Mouse (Mus musculus) heart, postnatal 0 days (tissue): Measurements from ENCODE around the gene Cdh12. TPM values are rescaled to one million over a fixed set of nuclear protein-coding genes. Genes with fewer than 3 reads are reported as not detected.
A peak's percentile ranks its signal among the peaks of the same experiment; 100 is the strongest.
"Not testable (repeated sequence)": the region's sequence is repeated elsewhere in the genome, so short reads cannot be mapped to it uniquely, and the experiment has no call there.

ENCODE experiments used
- ATAC-seq: fragments of 200-750 bp; cut with Nextera tagmentation; 2 replicates; pipeline ENCODE4 v1.8.0; 2017; ENCODE audit warnings: low read depth, moderate number of reproducible peaks, moderate library complexity; ENCODE audit not compliant: insufficient read depth
- DNase-seq: peaks from one replicate; pipeline ENCODE4 v3.0.0-alpha.2; 2016; ENCODE audit warnings: low spot score
- H3K27ac ChIP-seq: fragments of 300-500 bp; sonication (generic); 2 replicates; pipeline ENCODE4 v1.5.1; 2014; ENCODE audit warnings: low read depth, mild to moderate bottlenecking
- H3K27me3 ChIP-seq: fragments of 300-500 bp; sonication (generic); 2 replicates; pipeline ENCODE4 v1.6.1; 2014; ENCODE audit warnings: low read length, mixed read lengths; ENCODE audit not compliant: control insufficient read depth, insufficient read depth
- H3K36me3 ChIP-seq: fragments of 300-500 bp; sonication (generic); replicated peaks from 2 replicates; pipeline ENCODE4 v1.6.1; 2014; ENCODE audit warnings: low read length, mixed read lengths; ENCODE audit not compliant: control insufficient read depth, insufficient read depth
- H3K4me1 ChIP-seq: fragments of 300-500 bp; sonication (generic); 2 replicates; pipeline ENCODE4 v1.6.1; 2014; ENCODE audit warnings: antibody characterized with exemption; ENCODE audit not compliant: control insufficient read depth, insufficient read depth
- H3K4me2 ChIP-seq: fragments of 300-500 bp; sonication (generic); 2 replicates; pipeline ENCODE4 v1.6.1; 2014; ENCODE audit warnings: low read depth, mild to moderate bottlenecking, low read length, moderate library complexity
- H3K4me3 ChIP-seq: fragments of 300-500 bp; sonication (generic); 2 replicates; pipeline ENCODE4 v1.5.1; 2014; ENCODE audit warnings: low read depth, low read length
- H3K9ac ChIP-seq: fragments of 300-500 bp; sonication (generic); replicated peaks from 2 replicates; pipeline ENCODE4 v1.6.1; 2014; ENCODE audit warnings: low read depth, low read length, mixed read lengths
- H3K9me3 ChIP-seq: fragments of 300-500 bp; sonication (generic); replicated peaks from 2 replicates; pipeline ENCODE4 v1.6.1; 2016; ENCODE audit warnings: low read length; ENCODE audit not compliant: control insufficient read depth
- CTCF ChIP-seq: IDR thresholded peaks from 2 replicates; pipeline ENCODE4 v1.5.1; 2016; ENCODE audit warnings: antibody characterized with exemption, control low read depth, low read depth
- EP300 ChIP-seq: IDR thresholded peaks from 2 replicates; pipeline ENCODE4 v1.6.1; 2016; ENCODE audit warnings: antibody characterized with exemption, low read depth
- WGBS: fragments of 180-500 bp; shearing (Covaris S2); extraction: QIAGEN DNeasy Blood & Tissue Kit; methylation state at CpG from one replicate; pipeline ENCODE4 v1.1.7; 2014; 5-methylcytosine and 5-hydroxymethylcytosine counted together
- polyA plus RNA-seq: library from polyadenylated mRNA; unstranded; fragments of >200 nt; fragmentation: Nextera tagmentation; extraction: Ambion mirVana; gene quantifications from 2 replicates; pipeline ENCODE4 v1.2.1, GENCODE M21; 2015
- total RNA-seq: library from RNA; depleted of rRNA; stranded (reverse); fragments of >200 nt; gene quantifications from 2 replicates; pipeline ENCODE4 v1.2.3, GENCODE M21; 2014; ENCODE audit warnings: low replicate concordance

Cdh12 gene
- total and polyA plus RNA-seq, 2 experiments from 2014 or later = 0.03 TPM; not detected in 1

GRCm38 (mm10) chr15:21375460-21375859, 926.4 kb downstream of the Cdh12 start:
- ATAC-seq = no peak
- no peak for DNase-seq
- Histone ChIP-seq H3K27me3 (no peaks in the 10 kb centered on the region), H3K4me2 (no peak overlapping the region), H3K9me3 (no peaks in the 10 kb centered on the region), H3K4me3 (no peak overlapping the region), H3K9ac (no peak overlapping the region), H3K27ac (no peak overlapping the region), H3K4me1 (no peaks in the 10 kb centered on the region), H3K36me3 (no peaks in the 10 kb centered on the region)
- 73% methylated on average over 5 of the region's 5 CpGs for WGBS
- no peak for TF ChIP-seq CTCF
- no peak for TF ChIP-seq EP300

DNA sequence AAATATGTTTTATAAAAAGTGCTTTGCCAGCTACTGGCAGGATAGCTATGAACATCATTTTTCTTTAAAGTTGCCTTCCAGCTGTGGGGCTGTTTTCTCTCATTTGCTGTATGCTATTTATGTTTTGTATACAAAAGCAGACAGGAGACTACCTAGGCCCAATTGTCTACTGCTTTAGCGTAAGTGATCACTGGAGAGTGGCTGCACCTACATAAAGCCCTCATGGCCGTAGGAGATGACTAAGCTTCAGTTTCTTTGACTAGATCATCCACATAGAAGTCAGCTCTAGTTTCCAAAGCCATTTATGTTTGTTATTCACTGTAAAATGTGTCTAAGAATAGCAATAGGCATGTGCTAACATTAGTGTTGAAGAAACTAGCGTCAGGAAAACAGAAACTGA, 926.8 kb downstream of the Cdh12 start:
- Histone ChIP-seq H3K27me3 (no peaks in the 10 kb centered on the region), H3K27ac (no peak overlapping the region), H3K36me3 (no peaks in the 10 kb centered on the region), H3K9ac (no peak overlapping the region), H3K4me2 (no peak overlapping the region), H3K4me1 (no peaks in the 10 kb centered on the region), H3K9me3 (no peaks in the 10 kb centered on the region), H3K4me3 (no peak overlapping the region)
- DNase-seq (no peak), ATAC-seq (no peak)
- TF ChIP-seq EP300 (no peak), CTCF (no peak)
- WGBS = 80% methylated on average over 3 of the region's 3 CpGs

- WGBS = 76% methylated on average over 14 of the region's 14 CpGs
Measured at GRCm38 (mm10) chr15:21391442-21391841, 942.4 kb downstream of the Cdh12 start.

DNA sequence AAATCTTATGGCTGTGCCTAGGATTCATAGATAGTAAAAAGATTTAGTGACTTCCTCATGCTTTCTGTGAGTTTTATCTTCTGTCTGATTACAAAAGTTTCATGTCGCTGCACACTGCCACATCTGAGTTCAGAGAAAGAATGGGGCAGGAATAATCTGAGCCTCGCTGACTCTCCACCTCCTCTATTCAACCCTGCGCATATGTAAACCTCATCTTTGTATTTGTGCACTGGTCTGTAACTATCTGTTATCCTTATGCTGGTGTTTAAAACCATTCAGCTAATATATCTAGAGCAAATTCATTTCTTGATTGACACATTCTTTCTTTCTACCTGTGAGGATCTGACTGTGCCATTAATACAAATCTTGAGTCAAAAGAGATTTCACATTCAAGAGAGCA, 944.0 kb downstream of the Cdh12 start:
- Histone ChIP-seq H3K36me3 (no peaks in the 10 kb centered on the region), H3K27ac (no peak overlapping the region), H3K4me1 (no peaks in the 10 kb centered on the region), H3K9ac (no peak overlapping the region), H3K4me3 (no peak overlapping the region), H3K27me3 (no peaks in the 10 kb centered on the region), H3K4me2 (no peak overlapping the region), H3K9me3 (no peaks in the 10 kb centered on the region)
- 78% methylated on average over 3 of the region's 3 CpGs for WGBS
- no peak for TF ChIP-seq CTCF
- no peak for TF ChIP-seq EP300
- DNase-seq (no peak), ATAC-seq (no peak)

More at GRCm38 (mm10) chr15:21391442-21391841, 942.4 kb downstream of the Cdh12 start:
- not testable (repeated sequence) for H3K27ac ChIP-seq, H3K36me3 ChIP-seq, H3K4me3 ChIP-seq, ATAC-seq, H3K27me3 ChIP-seq, DNase-seq, H3K4me2 ChIP-seq, H3K9me3 ChIP-seq, H3K4me1 ChIP-seq, H3K9ac ChIP-seq

GRCm38 (mm10) chr15:21405196-21405595, 956.1 kb downstream of the Cdh12 start:
- WGBS = 72% methylated on average over 6 of the region's 6 CpGs
- TF ChIP-seq CTCF (no peak), EP300 (no peak)
- Histone ChIP-seq H3K9ac (no peak overlapping the region), H3K4me3 (no peak overlapping the region), H3K4me2 (no peak overlapping the region), H3K27ac (no peak overlapping the region), H3K27me3 (no peaks in the 10 kb centered on the region), H3K4me1 (no peaks in the 10 kb centered on the region), H3K36me3 (no peaks in the 10 kb centered on the region), H3K9me3 (no peaks in the 10 kb centered on the region)
- ATAC-seq (no peak), DNase-seq (no peak)

DNA sequence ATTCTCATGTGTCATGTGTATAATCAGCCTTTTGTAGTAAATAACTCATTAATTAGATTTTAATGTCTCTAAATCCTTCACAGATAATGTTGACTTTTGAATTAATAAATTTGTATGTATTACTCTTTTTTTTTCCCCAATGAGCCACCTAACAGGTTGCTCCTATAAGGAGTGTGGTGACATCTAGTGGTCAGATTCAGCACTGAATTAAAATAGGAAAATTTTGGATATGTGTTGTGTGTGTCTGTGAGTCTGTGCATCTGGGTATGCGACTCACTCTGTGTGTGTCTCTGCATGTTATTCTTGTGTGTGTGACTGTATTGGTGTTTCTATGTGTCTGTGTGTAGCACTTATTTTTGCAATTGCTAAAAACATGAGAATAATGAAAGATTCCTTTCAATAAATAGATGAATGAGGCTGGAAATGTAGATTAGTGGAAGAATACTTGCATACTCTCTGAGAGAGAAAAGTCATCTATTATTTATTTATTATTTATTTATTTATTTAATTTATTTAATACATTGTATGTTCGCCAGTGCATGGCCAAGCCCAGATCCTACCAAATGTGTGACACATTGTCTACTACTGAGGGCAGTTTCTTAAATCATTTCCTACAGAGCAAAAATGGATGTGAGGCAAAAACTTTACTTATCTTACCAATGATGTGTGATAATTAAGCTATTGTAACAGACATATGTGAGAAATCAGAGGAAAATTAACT, 958.4 kb downstream of the Cdh12 start:
- H3K4me1 ChIP-seq = no peaks in the 10 kb centered on the region
- no peak overlapping the region for H3K4me3 ChIP-seq
- H3K36me3 ChIP-seq = no peaks in the 10 kb centered on the region
- no peak overlapping the region for H3K27ac ChIP-seq
- H3K9me3 ChIP-seq = no peaks in the 10 kb centered on the region
- no peak overlapping the region for H3K9ac ChIP-seq
- TF ChIP-seq EP300 = no peak
- peak; percentile 69 for TF ChIP-seq CTCF
- ATAC-seq (no peak), DNase-seq (peak; percentile 16)
- WGBS = 44% methylated on average over 2 of the region's 2 CpGs
- no peak overlapping the region for H3K4me2 ChIP-seq
- no peaks in the 10 kb centered on the region for H3K27me3 ChIP-seq
